Mouse (Mus musculus) C2C12 (cell line): Measurements from ENCODE around the gene Iltifb.
"Not testable (repeated sequence)": the region's sequence is repeated elsewhere in the genome, so short reads cannot be mapped to it uniquely, and the experiment has no call there.

Source experiments
- CEBPB ChIP-seq: IDR thresholded peaks from one replicate; pipeline ENCODE4 v1.6.1; 2011; ENCODE audit warnings: low read depth, mild to moderate bottlenecking, control low read depth, moderate library complexity
- CTCF ChIP-seq: IDR thresholded peaks from one replicate; pipeline ENCODE4 v1.5.1; 2011; ENCODE audit not compliant: control insufficient read depth, insufficient read depth, insufficient read length
- FOSL1 ChIP-seq: IDR thresholded peaks from one replicate; pipeline ENCODE4 v1.8.0; 2011; ENCODE audit warnings: mild to moderate bottlenecking, low read length; ENCODE audit not compliant: poor library complexity, insufficient read depth, severe bottlenecking
- MAX ChIP-seq: IDR thresholded peaks from one replicate; pipeline ENCODE4 v1.6.1; 2011; ENCODE audit warnings: mild to moderate bottlenecking, control low read depth
- MYOD1 ChIP-seq: IDR thresholded peaks from one replicate; pipeline ENCODE4 v1.6.1; 2011; ENCODE audit warnings: low read depth; ENCODE audit not compliant: control insufficient read depth, insufficient read length
- MYOG ChIP-seq: IDR thresholded peaks from one replicate; pipeline ENCODE4 v1.6.1; 2011; ENCODE audit not compliant: control insufficient read depth, insufficient read length; ENCODE audit errors: extremely low read depth
- USF1 ChIP-seq: IDR thresholded peaks from one replicate; pipeline ENCODE4 v1.6.1; 2011; ENCODE audit warnings: low read depth, mild to moderate bottlenecking, control low read depth, moderate library complexity

DNA sequence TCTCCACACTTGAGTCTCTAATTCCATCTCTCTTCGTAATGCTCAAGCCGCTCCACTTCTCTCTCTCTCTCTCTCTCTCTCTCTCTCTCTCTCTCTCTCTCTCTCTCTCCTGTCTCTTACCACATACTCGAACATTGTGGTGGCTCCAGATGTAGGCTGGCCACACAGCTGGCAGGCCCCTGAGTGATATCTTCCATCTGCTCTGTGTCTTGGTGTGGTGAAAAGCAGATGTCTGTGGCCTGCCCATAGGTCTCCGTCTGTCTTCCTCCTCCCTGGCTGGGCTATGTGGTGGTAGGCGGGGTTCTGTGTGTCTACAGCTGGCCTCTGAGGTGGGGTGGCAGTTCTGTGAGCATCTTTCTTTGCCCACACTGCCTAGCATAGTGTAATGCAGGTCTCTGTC lies 11.8 kb downstream of the Iltifb start:
- not testable (repeated sequence) for TF ChIP-seq CTCF, MAX, CEBPB, USF1, FOSL1, MYOG, MYOD1
